Mouse (Mus musculus) CH12.LX (cell line): ENCODE measurements around the gene Plac9a.
"Not testable (repeated sequence)": the region's sequence is repeated elsewhere in the genome, so short reads cannot be mapped to it uniquely, and the experiment has no call there.

Source experiments
- BHLHE40 ChIP-seq: IDR thresholded peaks from 2 replicates; pipeline ENCODE4 v1.6.1; 2011; ENCODE audit warnings: mild to moderate bottlenecking, low read depth, low read length, improper control_type of control experiment
- CHD1 ChIP-seq: IDR thresholded peaks from 2 replicates; pipeline ENCODE4 v1.6.1; 2012; ENCODE audit warnings: low read depth, low read length, improper control_type of control experiment, inconsistent platforms
- CHD2 ChIP-seq: IDR thresholded peaks from 2 replicates; pipeline ENCODE4 v1.6.1; 2011; ENCODE audit warnings: low read length, improper control_type of control experiment
- CTCF ChIP-seq, 2 experiments: IDR thresholded peaks in 1 of 2; conservative IDR thresholded peaks in 1 of 2; 2 replicates each; pipeline ENCODE4 v1.5.1; 2011 to 2012; ENCODE audit warnings: low read depth in 2 of 2, low read length in 2 of 2, improper control_type of control experiment in 1 of 2, inconsistent platforms in 1 of 2, mild to moderate bottlenecking in 1 of 2, moderate library complexity in 1 of 2
- EP300 ChIP-seq: IDR thresholded peaks from 2 replicates; pipeline ENCODE4 v1.6.1; 2011; ENCODE audit warnings: low read length, improper control_type of control experiment
- JUND ChIP-seq: conservative IDR thresholded peaks from 2 replicates; pipeline ENCODE4 v1.6.1; 2011; ENCODE audit warnings: low read depth, low read length, improper control_type of control experiment
- MAX ChIP-seq: IDR thresholded peaks from 2 replicates; pipeline ENCODE4 v1.6.1; 2011; ENCODE audit warnings: low read length, improper control_type of control experiment
- NRF1 ChIP-seq: IDR thresholded peaks from 2 replicates; pipeline ENCODE4 v1.6.1; 2014; ENCODE audit warnings: low read depth, mild to moderate bottlenecking, inconsistent platforms, low read length, improper control_type of control experiment, moderate library complexity
- POLR2A ChIP-seq: IDR thresholded peaks from 2 replicates; pipeline ENCODE4 v1.6.1; 2011; ENCODE audit warnings: low read depth, mild to moderate bottlenecking, improper control_type of control experiment, low read length
- RAD21 ChIP-seq: IDR thresholded peaks from 2 replicates; pipeline ENCODE4 v1.6.1; 2011; ENCODE audit warnings: low read depth, mild to moderate bottlenecking, low read length, improper control_type of control experiment, moderate library complexity
- UBTF ChIP-seq: IDR thresholded peaks from 2 replicates; pipeline ENCODE4 v1.6.1; 2012; ENCODE audit warnings: low read depth, mild to moderate bottlenecking, inconsistent platforms, low read length, improper control_type of control experiment, moderate library complexity
- USF1 ChIP-seq: IDR thresholded peaks from 2 replicates; pipeline ENCODE4 v1.6.1; 2014; ENCODE audit warnings: low read depth, mild to moderate bottlenecking, inconsistent platforms, low read length, improper control_type of control experiment
- ZC3H11A ChIP-seq: IDR thresholded peaks from 2 replicates; pipeline ENCODE4 v1.6.1; 2012; ENCODE audit warnings: low read depth, mild to moderate bottlenecking, inconsistent platforms, low read length, improper control_type of control experiment

DNA sequence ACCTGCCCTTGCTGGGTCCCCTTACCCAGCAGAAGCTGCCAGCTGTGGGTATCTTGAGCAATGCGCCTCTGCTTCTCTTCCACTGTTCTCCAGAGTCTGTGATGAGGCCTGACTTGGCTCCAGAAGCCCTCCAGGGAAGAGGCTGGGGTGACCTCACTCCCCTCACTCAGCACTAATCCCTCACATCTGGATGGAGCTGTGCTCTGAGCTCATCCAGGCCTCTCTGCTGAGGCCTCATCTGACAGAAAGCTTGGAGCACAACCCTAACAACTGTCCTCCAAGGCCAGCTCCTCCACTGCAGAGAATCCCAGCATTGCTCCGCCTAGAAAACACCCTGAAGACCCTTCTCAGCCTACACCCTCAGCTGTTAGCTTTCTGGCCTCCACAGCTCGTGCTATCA, 8.3 kb downstream of the Plac9a start:
- TF ChIP-seq POLR2A; NRF1; RAD21; ZC3H11A; JUND; CHD2; CTCF (conservative IDR thresholded peaks at IDR 0.05 in 1 of 2, IDR thresholded peaks at IDR 0.05 in 1 of 2; ENCODE audit: low read depth in 2 of 2, low read length in 2 of 2); CHD1; EP300; BHLHE40; MAX; USF1; UBTF: not testable (repeated sequence)
